Mouse (Mus musculus): Measurements from ENCODE around the gene A430078G23Rik.

A430078G23Rik gene

GRCm38 (mm10) chr8:3348142-3348823 is 4.9 kb upstream of the A430078G23Rik start:
- no peak for DNase-seq (ENCODE audit: low spot score)

- no peak for DNase-seq (ENCODE audit: low spot score)
Measured at GRCm38 (mm10) chr8:3350747-3351146, 2.5 kb upstream of the A430078G23Rik start.

GRCm38 (mm10) chr8:3352715-3353114 is 500 bp upstream of the A430078G23Rik start:
- DNase-seq (ENCODE audit: low spot score), result no peak

- no peak for DNase-seq (ENCODE audit: low spot score)
Measured at GRCm38 (mm10) chr8:3353811-3354442, 712 bp downstream of the A430078G23Rik start.

- DNase-seq (ENCODE audit: low spot score), result no peak
Measured at GRCm38 (mm10) chr8:3354443-3354812, 1.2 kb downstream of the A430078G23Rik start.

GRCm38 (mm10) chr8:3355586-3355985 is 2.4 kb downstream of the A430078G23Rik start:
- no peak for DNase-seq (ENCODE audit: low spot score)

GRCm38 (mm10) chr8:3358060-3358459 is 4.8 kb downstream of the A430078G23Rik start:
- peak; percentile 75 for DNase-seq (ENCODE audit: low spot score)

- DNase-seq (ENCODE audit: low spot score), result no peak
Measured at GRCm38 (mm10) chr8:3367086-3367485, 13.9 kb downstream of the A430078G23Rik start.

GRCm38 (mm10) chr8:3368091-3368490 is 14.9 kb downstream of the A430078G23Rik start:
- no peak for DNase-seq (ENCODE audit: low spot score)

- DNase-seq (ENCODE audit: low spot score), result no peak
Measured at GRCm38 (mm10) chr8:3375748-3376147, 22.5 kb downstream of the A430078G23Rik start.

- no peak for DNase-seq (ENCODE audit: low spot score)
Measured at GRCm38 (mm10) chr8:3376641-3377274, 23.5 kb downstream of the A430078G23Rik start.

- DNase-seq (ENCODE audit: low spot score), result no peak
Measured at GRCm38 (mm10) chr8:3387286-3387685, 34.1 kb downstream of the A430078G23Rik start.

- DNase-seq (ENCODE audit: low spot score), result no peak
Measured at GRCm38 (mm10) chr8:3388591-3389338, 35.5 kb downstream of the A430078G23Rik start.

- no peak for DNase-seq (ENCODE audit: low spot score)
Measured at GRCm38 (mm10) chr8:3389506-3389905, 36.3 kb downstream of the A430078G23Rik start.

GRCm38 (mm10) chr8:3392293-3392692 is 39.1 kb downstream of the A430078G23Rik start:
- no peak for DNase-seq (ENCODE audit: low spot score)

GRCm38 (mm10) chr8:3392771-3393710 is 39.8 kb downstream of the A430078G23Rik start, which contains the start of gene Arhgef18:
Gene Arhgef18 (plus strand): TSS chr8:3393006.
- peak; percentile 59 for DNase-seq (ENCODE audit: low spot score)

- no peak for DNase-seq (ENCODE audit: low spot score)
Measured at GRCm38 (mm10) chr8:3394600-3394999, 41.4 kb downstream of the A430078G23Rik start.

GRCm38 (mm10) chr8:3395246-3395645 is 42.0 kb downstream of the A430078G23Rik start:
- DNase-seq (ENCODE audit: low spot score), result no peak

GRCm38 (mm10) chr8:3397597-3397996 is 44.4 kb downstream of the A430078G23Rik start:
- no peak for DNase-seq (ENCODE audit: low spot score)

- no peak for DNase-seq (ENCODE audit: low spot score)
Measured at GRCm38 (mm10) chr8:3400509-3400908, 47.3 kb downstream of the A430078G23Rik start.

- DNase-seq (ENCODE audit: low spot score), result no peak
Measured at GRCm38 (mm10) chr8:3407417-3407816, 54.2 kb downstream of the A430078G23Rik start.
